Mouse (Mus musculus) thymus, postnatal 25 days (tissue): ENCODE results near the gene Oprd1.

Experiments
- DNase-seq: peaks from one replicate; pipeline ENCODE4 v3.0.0; 2022

Oprd1 gene

DNA sequence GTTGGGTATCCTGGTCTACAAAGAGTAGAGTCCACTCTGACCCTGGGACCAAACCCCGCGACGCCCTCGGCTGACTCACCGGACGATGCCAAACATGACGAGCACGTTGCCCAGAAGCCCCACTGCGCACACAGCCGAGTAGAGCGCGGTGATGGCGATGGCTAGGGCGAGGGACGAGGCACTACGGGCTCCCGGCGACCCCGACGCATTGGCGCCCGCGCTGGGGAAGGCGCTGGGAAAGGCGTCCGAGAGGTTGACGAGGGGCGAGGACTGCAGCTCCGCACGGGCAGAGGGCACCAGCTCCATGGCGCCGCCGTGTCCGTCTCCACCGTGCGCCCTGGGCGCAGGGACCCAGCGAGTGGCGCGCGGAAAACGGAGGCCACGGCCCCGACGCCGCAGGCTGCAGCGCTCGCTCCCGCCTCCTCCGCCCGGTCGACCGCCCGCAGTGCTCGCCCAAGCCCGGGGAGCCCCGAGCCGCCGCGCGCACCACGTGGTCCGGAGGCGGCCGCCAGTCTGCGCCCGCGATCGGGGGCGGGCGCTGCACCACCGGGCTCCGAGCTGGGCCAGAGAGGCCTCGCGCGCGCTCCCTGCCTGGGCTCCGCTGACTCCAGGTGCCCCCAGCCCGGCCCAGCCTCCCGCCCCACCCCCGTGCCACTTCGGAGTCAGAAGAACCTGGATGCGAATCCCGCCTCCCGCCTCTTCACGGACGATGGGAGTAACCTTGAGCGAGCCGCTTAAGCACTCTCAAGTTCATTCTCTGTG lies at the start of gene Oprd1:
Gene Oprd1, minus strand, starts transcription at position 407 of the 762 bp plus-strand sequence.
- DNase-seq = peak; percentile 10

DNA sequence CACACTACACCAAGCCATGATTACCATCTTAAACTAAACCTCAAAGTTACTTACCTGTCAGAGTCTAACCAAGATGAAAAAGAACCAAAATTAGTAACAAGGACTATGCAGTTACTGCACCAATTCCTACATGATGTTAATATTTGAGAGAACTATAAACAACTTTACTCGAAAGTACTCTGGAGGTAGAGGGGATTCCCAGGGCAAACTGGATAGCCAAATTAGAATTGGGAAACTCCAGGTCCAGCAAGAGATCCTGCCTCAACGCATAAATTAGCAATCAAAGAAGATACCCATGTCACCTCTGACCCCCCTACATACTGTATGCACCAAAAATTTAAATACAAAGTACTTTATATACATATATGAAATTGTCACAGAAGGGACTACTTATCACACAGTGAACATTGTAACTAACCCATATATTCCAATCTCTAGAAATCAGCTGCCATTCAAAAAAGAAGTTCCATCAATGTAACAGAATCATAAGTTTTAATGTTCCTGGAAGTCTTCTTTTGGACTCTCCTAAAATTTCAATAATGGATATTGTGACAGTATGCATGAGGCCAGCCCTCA lies 43.6 kb upstream of the Oprd1 start:
- DNase-seq = no peak

DNA sequence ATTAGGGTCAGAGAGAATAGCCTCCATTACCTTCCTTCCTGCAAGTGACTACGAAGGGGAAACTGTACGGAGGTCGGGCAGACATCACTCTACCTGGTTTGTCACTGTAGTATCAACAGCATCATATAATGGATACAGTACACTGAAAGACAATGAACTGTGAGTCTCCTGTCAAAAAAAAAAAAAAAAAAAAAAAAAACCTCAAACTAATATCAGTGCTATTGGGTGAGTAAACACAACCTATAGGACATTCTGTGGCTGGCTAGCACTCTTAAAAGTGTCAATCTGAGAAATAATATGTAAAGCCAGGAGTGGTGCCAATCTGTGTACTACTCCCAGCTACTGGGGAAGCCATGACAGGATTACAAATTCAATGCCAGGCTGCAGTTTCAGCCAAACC lies 38.9 kb upstream of the Oprd1 start:
- DNase-seq = no peak

DNA sequence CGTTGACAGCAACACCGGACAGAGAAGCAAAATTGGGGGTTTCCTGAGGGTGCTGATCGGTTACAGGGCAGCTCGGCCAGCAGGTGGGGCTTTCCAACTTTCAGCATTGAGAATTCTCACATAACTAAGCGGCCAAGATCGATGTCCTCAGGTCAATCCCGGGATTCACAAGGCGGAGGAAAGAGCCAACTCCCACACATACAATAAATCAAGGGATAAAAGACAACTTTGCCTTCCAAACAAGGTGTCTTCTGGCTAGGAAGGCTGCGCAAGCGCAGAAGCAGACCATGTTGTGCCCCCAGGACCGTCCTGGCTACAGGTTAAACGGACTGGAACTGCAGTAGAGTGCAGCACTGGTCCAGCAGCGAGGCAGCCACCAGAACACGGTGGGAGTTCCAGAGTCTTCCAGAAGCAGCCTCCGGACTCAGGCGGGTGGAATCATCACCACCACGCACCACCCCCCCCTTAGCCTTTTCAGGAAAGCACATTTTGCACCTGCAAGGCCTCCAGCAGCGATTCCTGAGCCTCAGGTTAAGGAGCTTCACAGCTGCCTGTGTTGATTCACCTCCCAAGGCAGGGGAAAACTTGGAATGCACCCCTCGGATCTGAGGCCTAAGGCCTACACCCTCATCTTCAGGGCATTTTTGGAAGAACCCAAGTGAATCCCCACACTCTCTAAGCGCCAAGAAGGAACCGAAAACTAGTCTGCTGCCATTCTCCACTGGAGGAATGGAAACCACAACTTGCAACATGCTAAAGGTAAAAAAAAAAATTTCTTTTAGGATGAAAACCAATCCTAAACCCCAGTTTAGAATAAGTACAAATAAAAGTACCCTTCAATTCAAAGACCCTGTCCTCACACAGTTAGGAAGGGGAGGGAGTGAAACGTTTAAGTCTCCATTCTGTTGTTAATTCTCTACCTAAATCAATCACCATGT lies 37.7 kb upstream of the Oprd1 start:
- DNase-seq = peak; percentile 18

DNA sequence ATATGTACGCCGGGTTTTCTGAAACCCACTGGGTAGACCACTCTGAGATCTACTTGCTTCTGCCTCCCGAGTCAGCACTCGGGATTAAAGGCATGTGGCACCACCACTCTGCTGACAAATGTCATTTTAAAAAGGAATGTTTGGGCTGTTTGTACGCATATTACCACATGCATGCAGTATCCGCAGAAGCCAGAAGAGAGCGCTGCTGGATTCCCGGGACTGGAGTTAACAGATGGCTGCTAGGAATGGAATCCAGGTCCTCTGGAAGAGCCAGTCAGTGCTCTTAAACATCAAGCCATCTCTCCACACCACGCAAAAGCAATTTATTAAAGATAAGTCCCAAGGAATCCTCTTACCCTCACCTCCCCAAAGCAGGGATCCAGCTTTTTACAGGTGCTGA lies 36.4 kb upstream of the Oprd1 start:
- peak; percentile 27 for DNase-seq

DNA sequence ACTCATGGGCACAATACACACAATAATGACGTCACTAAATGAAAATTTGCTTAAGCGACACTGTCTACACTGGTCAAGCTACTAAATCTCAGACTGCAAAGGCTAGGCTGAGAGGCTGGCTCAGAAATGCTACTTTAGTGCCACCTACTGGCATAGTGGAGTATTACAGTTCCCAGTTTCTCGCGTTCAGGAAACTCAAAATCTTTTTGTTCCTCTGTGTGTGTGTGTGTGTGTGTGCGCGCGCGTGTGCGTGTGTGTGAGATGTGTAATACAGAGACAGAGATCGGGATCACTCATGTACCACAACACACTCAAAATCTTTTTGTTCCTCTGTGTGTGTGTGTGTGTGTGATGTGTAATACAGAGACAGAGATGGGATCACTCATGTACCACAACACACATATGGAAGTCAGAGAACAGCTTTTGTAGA lies 34.4 kb upstream of the Oprd1 start:
- DNase-seq = peak; percentile 55

DNA sequence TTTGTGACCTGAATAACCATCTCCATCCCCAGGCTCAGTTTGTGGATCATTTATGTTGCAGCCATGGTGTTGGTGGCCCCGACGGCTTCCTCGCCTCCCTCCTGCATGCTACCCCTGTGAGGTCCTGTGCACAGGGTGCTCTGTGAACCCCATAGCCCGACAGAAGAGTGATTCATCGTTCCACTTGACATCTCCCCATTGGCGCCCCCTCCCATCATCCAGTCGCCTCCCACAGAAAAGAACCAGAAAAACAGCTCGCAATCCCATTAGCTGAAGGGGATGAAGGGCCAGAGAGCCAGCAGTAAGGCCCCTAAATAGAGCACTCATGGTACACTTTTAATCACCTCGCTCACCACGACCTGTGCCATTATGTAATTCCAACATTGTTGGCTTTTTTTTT lies 32.2 kb upstream of the Oprd1 start:
- no peak for DNase-seq

DNA sequence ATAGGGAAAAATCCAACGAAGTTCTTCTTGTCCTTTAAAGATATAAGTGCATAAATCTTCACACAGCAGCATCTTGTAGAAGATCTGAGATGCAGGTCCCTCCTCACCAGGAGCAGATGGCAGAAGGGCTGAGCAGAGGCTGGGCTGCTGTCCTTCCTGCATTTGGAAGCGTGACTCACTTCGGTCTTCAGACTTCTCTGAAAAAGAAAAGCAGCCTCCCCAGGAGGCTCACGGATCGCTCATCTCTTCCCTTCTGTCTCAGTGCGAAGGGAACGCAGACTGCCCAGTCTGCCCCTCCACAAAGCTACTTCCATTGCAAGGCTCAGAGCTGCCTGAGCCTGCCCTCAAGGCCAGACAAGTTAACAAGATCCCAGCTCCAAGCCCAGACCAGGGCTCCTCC lies 26.6 kb upstream of the Oprd1 start:
- DNase-seq = no peak

DNA sequence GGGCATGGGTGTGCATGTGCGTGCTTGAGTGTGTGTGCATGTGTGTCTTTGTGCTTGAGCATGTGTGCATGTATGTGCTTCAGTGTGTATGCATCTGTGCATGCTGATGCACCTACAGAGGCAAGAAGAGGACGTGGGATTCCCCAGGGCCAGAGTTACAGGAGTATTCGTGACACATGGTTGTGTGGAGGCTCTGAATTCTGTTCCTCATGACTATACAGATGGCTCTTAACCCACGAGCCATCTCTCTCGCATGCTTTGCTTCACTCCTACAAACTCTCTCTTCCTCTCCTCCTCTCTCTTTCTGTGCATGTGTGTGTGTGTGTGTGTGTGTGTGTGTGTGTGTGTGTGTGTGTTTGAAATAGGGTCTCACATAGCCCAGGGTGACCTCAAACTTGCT lies 25.5 kb upstream of the Oprd1 start:
- DNase-seq = no peak

DNA sequence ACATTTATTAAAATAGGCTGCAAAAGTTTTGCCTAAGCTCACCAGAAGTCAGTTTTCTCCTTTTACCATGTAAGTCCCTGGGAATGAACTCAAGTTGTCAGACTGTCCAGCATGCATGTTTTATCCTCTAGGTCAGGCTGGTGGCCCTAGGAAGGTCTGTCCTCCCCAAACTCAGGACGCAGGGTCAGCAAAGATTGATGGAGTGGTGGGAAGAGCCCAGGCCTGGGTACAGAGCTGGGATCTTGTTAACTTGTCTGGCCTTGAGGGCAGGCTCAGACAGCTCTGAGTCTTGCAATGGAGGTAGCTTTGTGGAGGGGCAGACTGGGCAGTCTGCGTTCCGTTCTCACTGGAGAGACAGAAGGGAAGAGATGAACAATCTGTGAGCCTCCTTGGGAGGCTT lies 25.0 kb upstream of the Oprd1 start:
- no peak for DNase-seq

DNA sequence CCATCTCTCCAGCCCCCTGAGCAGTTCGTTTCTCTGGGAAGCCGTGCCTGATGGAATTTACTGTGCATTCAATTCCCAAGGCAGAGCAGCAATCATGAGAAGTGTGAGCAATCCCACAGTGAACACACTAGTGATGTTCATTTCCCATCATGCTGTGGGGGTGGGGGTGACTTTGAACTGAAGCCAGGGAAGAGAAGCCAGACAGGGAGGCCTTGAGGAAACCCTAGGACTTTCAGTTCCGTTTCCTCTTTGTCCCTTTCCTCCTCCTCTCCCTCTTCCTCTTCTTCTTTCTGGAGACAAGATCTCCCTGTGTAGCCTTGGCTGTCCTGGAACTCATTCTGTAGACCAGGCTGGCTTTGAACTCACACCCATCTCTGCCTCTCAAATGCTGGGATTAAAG lies 23.1 kb upstream of the Oprd1 start:
- DNase-seq = no peak

DNA sequence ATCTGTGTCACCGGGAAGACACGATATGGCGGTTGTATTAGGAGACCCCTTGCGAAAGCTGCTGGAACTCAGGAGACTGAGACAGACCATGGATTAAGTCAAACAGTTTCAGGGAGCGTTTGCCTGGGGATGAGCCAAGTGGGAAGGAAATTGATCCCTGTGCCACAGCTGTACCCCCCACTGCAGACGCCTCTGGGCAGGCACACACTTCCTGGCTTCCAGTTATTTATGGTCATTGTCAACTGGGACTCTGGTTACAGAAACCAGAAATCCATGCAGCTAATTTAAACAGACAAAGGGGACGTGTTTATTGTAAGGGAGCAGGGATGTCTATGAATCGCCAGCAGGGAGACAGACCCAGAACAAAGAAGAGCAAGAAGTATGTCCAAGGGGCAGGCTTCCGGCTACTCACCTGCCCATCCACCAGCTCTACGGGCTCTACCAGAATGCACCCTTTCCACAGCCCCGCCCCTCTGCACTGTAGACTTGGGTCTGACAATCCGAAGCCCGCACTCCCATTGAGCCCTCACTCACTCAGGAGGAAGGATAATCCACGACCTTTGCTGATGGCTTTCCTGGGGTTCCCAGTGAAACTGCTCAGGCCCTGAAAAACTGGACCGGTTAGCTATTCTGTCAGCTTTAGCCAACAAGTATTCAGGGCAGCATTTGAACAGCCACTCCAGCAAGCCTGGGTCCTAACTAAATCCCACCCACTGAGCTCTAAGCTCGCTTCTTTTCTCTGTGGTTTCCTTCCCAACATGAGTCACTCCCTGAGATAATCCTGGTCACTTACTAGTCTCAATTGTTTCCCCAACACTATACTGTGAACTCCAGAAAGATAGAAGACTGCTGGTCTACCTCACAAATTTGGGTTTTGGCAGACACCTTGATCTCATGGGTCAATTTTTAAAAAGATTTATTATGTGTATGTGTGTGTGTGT lies 22.3 kb upstream of the Oprd1 start:
- no peak for DNase-seq

DNA sequence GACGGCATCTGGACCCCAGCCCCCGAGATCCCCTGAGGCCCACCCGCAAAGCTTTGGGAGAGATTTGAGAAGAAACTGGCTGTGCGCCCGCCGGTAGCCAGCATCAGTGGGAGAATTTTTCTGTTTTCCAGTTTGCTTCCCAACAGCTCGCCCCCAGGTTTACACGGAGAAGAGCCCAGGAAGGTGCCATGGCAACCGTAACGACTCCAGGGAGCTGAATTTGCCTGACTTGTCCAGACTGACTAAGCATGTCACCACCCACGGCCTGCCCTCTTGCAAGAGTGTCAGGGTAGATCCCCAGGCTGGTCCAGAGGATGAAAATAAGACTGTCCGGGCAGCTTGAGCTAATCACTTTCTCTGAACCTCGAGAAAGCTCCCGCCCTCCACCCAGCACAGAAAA lies 21.4 kb upstream of the Oprd1 start:
- DNase-seq = no peak

DNA sequence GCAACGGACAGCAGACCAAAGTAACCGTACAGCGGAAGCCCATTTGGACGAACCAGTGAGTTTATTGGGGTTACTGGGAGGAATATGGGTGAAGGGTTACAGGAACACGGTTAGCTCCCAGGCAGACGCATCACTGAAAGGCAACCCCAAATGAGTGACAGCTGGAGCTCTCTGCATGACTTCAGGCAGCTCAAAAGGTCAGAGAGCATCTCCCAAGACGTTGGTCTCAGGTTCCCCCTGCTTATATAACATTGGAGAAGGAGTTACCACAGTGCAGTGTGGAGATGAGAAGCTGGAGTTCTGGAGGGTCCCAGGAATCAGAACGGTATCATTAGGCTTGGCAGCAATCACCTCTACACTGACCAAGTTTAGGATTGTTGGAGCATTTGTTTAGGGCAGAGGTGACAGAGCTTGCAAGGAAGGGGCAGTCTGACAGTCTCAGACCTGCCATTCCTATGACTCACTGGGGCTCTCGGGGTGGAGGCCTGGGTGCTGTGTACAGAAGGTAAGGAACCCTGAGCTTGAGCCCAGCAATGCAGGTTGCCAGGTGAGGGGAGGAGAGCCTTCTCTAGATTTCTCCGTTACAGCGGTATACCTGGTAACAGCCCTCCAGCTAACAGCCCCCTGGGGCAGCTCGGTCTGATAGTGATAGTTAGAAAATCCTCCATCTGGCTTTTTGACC lies 12.8 kb upstream of the Oprd1 start:
- no peak for DNase-seq

DNA sequence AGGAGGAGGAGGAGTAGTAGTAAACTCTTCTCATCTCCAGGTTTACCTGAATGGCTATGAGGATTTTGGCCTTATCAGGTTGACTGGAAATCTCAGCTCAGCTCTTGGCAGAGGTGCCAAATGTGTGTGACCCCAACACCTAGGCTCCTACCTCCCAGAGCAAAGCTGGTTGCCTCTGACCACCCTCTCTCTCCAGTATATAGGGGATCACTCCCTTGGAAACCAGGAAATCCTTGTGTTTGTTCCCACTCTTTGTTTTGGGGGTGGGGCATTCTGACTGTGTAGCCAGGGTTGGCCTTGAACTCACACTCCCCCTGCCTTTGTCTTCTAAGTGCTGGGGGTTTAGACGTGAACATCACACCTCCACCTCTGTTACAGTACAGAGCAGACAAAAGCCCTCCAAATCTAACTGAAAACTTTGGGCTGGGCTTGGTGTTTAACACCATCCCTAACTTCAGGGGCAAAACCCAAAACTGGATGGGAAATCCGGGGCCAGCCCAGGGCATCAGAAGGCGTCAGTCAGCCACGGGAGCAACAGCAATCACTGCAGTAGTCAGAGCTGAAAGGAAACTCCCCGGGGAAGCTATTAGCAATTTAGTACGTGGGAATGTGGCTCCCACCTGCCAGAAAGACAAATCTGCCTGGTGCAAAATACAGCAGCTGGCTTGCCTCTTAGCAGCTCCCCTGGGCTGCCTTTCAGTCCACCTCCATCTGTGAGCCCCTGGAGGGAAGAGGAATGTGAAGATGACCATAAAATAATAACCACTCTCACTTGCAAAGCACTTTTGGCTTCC lies 10.8 kb upstream of the Oprd1 start:
- DNase-seq = no peak

DNA sequence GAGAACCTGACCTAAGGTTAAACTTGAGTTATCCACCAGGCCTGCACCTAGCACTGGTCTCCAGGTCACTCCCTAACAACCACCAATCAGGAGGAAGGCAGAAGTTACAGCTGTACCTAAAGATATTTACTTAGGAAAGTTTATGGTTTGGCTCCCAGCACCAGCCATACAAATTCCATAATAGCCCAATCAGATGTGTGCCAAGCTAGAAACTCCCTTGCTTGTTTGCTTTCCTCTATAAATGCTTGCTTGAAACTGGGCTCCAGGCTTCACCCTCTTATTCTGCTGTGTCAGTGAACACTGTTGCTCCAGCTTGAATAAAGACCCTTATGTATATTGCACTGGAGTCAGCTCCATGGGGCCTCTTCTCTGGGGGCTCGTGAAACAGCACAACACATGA lies 7.4 kb upstream of the Oprd1 start:
- no peak for DNase-seq

DNA sequence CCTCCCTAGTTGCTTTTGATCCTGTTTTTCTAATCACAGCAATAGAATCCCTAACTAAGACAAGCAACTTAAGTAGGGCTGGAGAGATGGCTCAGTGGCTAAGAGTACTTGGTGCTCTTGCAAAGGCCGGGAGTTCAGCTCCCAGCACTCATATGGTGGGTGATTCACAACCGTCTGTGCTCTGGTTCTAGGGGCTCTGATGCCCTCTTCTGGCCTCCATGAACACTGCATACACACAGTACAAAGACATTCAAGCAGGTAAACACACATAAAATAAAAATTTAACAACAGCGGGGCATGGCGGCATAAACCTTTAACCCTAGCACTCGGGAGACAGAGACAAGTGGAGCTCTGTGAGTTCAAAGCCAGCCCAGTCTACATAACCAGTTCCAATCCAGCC lies 1.9 kb upstream of the Oprd1 start:
- no peak for DNase-seq

DNA sequence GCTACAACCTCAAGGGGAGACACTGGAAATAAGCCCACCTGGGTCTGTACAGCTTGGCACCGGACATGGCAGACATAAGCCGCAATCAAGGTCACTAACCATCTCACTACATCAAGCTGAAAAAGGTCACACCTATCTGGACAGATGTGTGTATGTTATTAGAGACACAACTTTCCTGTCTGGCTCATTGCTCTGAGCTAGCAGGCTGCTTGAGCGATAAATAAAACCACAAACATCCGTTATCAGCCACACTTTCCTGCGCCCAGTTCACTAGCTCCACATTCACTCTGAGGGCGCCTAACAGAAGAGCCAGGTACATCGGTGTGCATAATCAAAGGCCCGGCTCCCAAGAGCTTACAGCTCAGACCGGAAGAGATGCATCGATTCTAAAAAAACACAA lies 806 bp upstream of the Oprd1 start:
- DNase-seq = no peak

DNA sequence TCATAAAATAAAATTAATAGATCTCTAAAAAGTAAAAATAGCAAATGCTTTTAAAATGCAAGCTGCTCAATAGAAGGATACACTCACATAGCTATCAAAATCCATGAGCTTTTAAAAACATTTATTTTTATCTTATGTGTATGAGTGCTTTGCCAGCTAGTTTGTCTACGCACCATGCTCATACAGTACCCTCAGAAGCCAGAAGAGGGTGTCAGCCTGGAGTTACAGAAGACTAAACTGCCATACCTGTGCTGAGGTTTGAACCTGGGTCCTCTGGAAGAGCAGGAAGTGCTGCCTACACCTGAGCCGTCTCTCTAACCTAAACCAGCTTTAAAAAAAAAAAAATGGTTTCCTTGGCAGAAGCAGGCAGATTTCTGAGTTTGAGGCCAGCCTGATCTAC lies 5.6 kb downstream of the Oprd1 start:
- DNase-seq = no peak

DNA sequence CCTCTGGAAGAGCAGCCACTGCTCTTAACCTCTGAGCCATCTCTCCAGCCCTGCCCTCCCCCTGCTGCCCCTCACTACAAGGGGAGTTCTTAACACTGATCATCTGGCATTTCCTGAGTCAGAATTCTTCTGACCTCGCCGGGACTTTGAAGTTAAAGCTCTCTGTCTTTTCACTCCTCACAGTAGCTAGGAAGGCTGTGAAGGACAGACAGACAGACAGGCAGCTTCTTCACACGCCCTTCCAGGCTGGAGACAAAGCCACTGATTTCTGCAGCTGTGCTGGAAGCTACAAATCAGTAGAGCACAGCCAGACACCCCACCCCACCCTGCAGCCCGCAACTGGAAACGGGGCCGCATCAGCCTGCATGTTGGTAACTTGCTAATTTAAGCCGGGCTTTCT lies 7.3 kb downstream of the Oprd1 start:
- DNase-seq = no peak

DNA sequence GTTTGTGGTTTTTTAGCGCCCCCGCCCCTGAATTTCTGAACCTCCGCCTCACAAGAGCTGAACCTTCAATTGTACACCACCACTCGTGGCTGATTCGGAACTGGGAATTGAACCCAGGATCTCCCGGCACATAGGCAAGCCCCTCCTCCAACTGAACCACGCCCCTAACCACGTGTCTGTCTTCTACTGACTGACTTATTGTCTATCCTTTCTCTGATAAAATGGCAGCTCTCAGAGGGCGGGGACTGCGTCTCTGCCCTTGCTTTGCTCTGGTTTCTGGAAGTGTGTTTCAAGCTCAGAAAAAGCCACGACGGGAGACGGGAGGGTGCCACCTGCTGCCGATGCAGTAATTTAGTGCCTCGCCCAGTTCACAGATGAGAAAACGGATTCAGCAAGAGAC lies 10.4 kb downstream of the Oprd1 start:
- no peak for DNase-seq
